Mouse (Mus musculus): ENCODE measurements around the gene Kirrel3. TPM values are rescaled to one million over a fixed set of nuclear protein-coding genes. Genes with fewer than 3 reads are reported as not detected.

Gene Kirrel3
- total RNA-seq, 2 experiments from 2014 or later, result 59.8 to 62.6 TPM

- Histone ChIP-seq H3K4me3 (no peak overlapping the region), H3K27ac (no peak overlapping the region)
- DNase-seq (ENCODE audit: extremely low spot score in 1 of 2, low spot score in 2 of 2), result no peak
- no peak for TF ChIP-seq CTCF (IDR thresholded peaks at IDR 0.05)
- intact Hi-C loops (cut with DNase I), result no loop called here
Measured at GRCm38 (mm10) chr9:34947717-34948116, 462.0 kb downstream of the Kirrel3 start.

GRCm38 (mm10) chr9:34953420-34953819, 467.7 kb downstream of the Kirrel3 start:
- H3K4me3 ChIP-seq, result no peak overlapping the region
- no peak for DNase-seq (ENCODE audit: extremely low spot score in 1 of 2, low spot score in 2 of 2)
- TF ChIP-seq CTCF (IDR thresholded peaks at IDR 0.05), result no peak
- intact Hi-C loops (cut with DNase I), result loop anchor here (10.0 kb wide), 1 partner anchor 459 kb away; no protein-coding TSS in a partner anchor
- H3K27ac ChIP-seq, result no peak overlapping the region

GRCm38 (mm10) chr9:34954212-34954611, 468.5 kb downstream of the Kirrel3 start:
- DNase-seq (ENCODE audit: extremely low spot score in 1 of 2, low spot score in 2 of 2), result peak; percentile 33 to 34
- TF ChIP-seq CTCF (IDR thresholded peaks at IDR 0.05), result peak; percentile 58
- no peak overlapping the region for H3K27ac ChIP-seq
- intact Hi-C loops (cut with DNase I), result loop anchor here (10.0 kb wide), 1 partner anchor 459 kb away; no protein-coding TSS in a partner anchor
- no peak overlapping the region for H3K4me3 ChIP-seq

- intact Hi-C loops (cut with DNase I), result loop anchor here (10.0 kb wide), 1 partner anchor 462 kb away; no protein-coding TSS in a partner anchor
- Histone ChIP-seq H3K4me3 (no peak overlapping the region), H3K27ac (no peak overlapping the region)
- TF ChIP-seq CTCF (IDR thresholded peaks at IDR 0.05), result no peak
- no peak for DNase-seq (ENCODE audit: extremely low spot score in 1 of 2, low spot score in 2 of 2)
Measured at GRCm38 (mm10) chr9:34956512-34956911, 470.8 kb downstream of the Kirrel3 start.

GRCm38 (mm10) chr9:34957691-34958090, 472.0 kb downstream of the Kirrel3 start:
- H3K4me3 ChIP-seq, result no peak overlapping the region
- no peak for TF ChIP-seq CTCF (IDR thresholded peaks at IDR 0.05)
- peak in 1 of 2 experiments; percentile 36 for DNase-seq (ENCODE audit: extremely low spot score in 1 of 2, low spot score in 2 of 2)
- intact Hi-C loops (cut with DNase I), result loop anchor here (10.0 kb wide), 1 partner anchor 463 kb away; no protein-coding TSS in a partner anchor
- H3K27ac ChIP-seq, result no peak overlapping the region

- no peak overlapping the region for H3K4me3 ChIP-seq
- DNase-seq (ENCODE audit: extremely low spot score in 1 of 2, low spot score in 2 of 2), result no peak
- intact Hi-C loops (cut with DNase I), result loop anchor here (10.0 kb wide), 1 partner anchor 464 kb away; no protein-coding TSS in a partner anchor
- no peak for TF ChIP-seq CTCF (IDR thresholded peaks at IDR 0.05)
- H3K27ac ChIP-seq, result no peak overlapping the region
Measured at GRCm38 (mm10) chr9:34958183-34958830, 472.6 kb downstream of the Kirrel3 start.

- TF ChIP-seq CTCF (IDR thresholded peaks at IDR 0.05), result no peak
- Histone ChIP-seq H3K4me3 (no peak overlapping the region), H3K27ac (no peak overlapping the region)
- no peak for DNase-seq (ENCODE audit: extremely low spot score in 1 of 2, low spot score in 2 of 2)
- intact Hi-C loops (cut with DNase I), result no loop called here
Measured at GRCm38 (mm10) chr9:34960736-34961135, 475.0 kb downstream of the Kirrel3 start.

GRCm38 (mm10) chr9:34961171-34961570, 475.5 kb downstream of the Kirrel3 start:
- DNase-seq (ENCODE audit: extremely low spot score in 1 of 2, low spot score in 2 of 2), result no peak
- no peak for TF ChIP-seq CTCF (IDR thresholded peaks at IDR 0.05)
- intact Hi-C loops (cut with DNase I), result no loop called here
- Histone ChIP-seq H3K4me3 (no peak overlapping the region), H3K27ac (no peak overlapping the region)

GRCm38 (mm10) chr9:34962251-34962650, 476.6 kb downstream of the Kirrel3 start:
- intact Hi-C loops (cut with DNase I), result no loop called here
- TF ChIP-seq CTCF (IDR thresholded peaks at IDR 0.05), result no peak
- H3K27ac ChIP-seq, result no peak overlapping the region
- no peak overlapping the region for H3K4me3 ChIP-seq
- no peak for DNase-seq (ENCODE audit: extremely low spot score in 1 of 2, low spot score in 2 of 2)

- intact Hi-C loops (cut with DNase I), result no loop called here
- Histone ChIP-seq H3K27ac (no peak overlapping the region), H3K4me3 (no peak overlapping the region)
- no peak for DNase-seq (ENCODE audit: extremely low spot score in 1 of 2, low spot score in 2 of 2)
- no peak for TF ChIP-seq CTCF (IDR thresholded peaks at IDR 0.05)
Measured at GRCm38 (mm10) chr9:34963593-34963992, 477.9 kb downstream of the Kirrel3 start.

- intact Hi-C loops (cut with DNase I), result no loop called here
- Histone ChIP-seq H3K4me3 (no peak overlapping the region), H3K27ac (no peak overlapping the region)
- no peak for DNase-seq (ENCODE audit: extremely low spot score in 1 of 2, low spot score in 2 of 2)
- no peak for TF ChIP-seq CTCF (IDR thresholded peaks at IDR 0.05)
Measured at GRCm38 (mm10) chr9:34964172-34965040, 478.7 kb downstream of the Kirrel3 start.

GRCm38 (mm10) chr9:34965041-34965415, 479.3 kb downstream of the Kirrel3 start:
- DNase-seq (ENCODE audit: extremely low spot score in 1 of 2, low spot score in 2 of 2), result no peak
- intact Hi-C loops (cut with DNase I), result no loop called here
- TF ChIP-seq CTCF (IDR thresholded peaks at IDR 0.05), result no peak
- H3K27ac ChIP-seq, result no peak overlapping the region
- no peak overlapping the region for H3K4me3 ChIP-seq

Data from left cerebral cortex, adult 2 months (tissue).